Mouse (Mus musculus): ENCODE data around the gene Opn4. TPM values are rescaled to one million over a fixed set of nuclear protein-coding genes. Genes with fewer than 3 reads are reported as not detected.

Gene Opn4
- total RNA-seq, 4 experiments from 2014 or later, result 1.7 to 2.5 (median 2.4) TPM

DNA sequence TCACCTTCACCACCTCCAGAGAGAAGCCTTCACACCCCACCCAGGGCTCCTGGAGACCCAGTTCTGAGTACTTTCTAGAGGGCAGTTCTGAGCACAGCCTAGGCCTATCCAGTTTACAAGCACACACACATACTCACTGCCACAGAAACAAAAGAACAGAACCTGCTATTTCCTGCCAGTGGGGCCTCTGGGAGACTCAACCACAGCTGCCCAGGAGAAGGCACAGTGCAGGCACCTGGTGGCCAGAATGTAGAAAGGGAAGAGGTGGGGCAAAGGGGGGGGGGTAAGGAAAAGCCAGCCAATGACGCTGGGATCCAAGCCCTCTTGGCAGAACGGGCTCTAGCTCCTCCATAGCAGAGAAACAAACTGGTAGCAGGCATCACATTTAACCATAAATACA is 37.5 kb downstream of the Opn4 start:
- no peak for DNase-seq (ENCODE audit: low spot score)

DNA sequence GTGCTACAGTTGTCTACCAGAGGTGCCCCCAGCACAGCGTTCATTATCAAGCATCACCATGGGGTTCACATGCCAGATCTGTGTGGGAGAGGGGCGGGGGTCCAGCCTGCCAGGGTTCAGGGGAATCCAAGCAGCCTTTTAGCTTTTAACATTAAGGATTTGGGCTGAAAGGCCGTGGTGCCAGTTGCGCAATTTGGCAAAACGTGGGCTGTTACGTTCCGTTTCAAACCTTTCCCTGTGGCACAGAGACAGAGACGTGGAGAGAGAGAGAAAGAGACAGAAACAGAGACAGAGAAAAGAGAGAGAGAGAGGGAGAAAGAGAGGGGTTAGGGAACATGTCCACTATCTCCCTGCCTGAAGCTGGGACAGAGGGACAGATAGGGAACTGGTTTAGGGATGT is 38.3 kb downstream of the Opn4 start:
- no peak for DNase-seq (ENCODE audit: low spot score)

DNA sequence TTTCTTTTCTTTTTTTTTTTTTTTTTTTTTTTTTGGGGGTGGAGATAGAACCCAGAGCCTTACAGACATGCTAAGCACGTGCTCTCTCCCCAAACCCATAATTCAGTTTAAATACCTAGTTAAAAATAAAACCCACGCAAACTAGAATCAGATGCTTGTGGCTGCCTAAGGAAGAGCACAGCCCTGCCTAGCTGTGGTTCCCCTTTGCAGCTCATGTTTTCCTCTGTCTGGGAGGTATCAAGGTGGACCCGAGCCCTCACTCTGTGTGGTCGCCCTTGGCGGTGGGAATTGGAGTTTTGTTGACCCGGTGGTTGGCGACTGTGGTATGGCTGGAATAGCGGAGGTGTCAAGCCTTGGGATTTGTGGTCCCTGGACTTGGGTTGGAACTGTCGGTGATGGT is 41.0 kb downstream of the Opn4 start:
- no peak for DNase-seq (ENCODE audit: low spot score)

DNA sequence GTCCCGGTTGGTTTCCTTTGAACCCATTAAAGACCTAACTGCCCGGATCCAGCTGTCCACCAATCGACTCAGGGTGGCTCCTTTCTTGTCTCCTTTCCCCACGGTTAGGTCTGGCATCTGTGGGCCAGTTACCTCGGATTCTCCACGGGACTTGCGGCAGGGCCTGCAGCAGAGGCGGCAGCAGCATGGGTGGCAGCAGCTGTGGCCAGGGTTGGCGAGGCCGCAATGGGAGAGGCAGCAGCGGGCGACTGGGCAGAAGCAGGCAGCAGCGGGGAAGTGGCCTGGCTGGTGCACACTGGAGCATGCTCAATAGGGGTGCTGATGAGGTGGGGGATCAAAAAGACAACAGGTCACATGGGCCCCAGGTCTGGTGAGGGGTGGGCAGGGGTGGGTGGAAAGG is 44.7 kb downstream of the Opn4 start:
- no peak for DNase-seq (ENCODE audit: low spot score)

DNA sequence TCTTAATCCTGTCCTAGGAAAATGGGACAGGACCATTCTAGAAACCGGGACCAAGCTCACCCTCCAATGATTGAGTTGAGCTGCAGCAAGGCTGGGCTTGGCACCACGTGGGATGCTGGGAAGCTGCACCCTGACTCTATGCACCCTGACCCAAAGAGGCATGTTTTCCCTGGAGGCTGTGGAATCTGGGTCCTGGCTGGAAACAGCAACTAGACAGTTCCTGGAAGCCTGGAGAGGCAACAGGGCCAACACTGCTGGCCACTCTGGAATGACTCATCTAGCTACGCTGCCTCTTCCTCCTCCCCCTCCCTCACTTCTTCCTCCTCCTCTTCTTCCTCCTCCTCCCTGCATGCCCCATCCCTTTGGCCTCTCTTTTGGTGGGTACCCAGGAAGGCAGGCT is 45.9 kb downstream of the Opn4 start:
- no peak for DNase-seq (ENCODE audit: low spot score)

DNA sequence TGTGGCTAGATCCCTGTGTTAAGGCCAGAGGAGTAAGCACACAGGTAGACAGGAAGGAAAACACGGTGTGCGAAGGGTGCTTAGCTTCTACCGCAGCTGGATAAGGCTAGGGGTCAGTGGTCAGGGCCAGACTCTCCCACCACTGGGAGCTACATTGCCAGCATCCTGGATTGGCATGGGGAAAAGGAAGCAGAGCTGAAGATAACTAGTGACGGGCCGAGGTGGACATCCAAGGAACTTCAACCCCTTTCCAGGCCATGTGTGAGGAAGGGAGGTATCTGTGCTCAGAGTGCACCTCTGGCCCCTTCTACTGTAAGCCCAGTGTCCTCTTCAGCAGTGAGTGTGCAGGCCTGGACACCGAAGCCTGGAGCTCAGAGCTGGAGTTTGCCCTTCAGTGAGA is 46.5 kb downstream of the Opn4 start:
- no peak for DNase-seq (ENCODE audit: low spot score)

DNA sequence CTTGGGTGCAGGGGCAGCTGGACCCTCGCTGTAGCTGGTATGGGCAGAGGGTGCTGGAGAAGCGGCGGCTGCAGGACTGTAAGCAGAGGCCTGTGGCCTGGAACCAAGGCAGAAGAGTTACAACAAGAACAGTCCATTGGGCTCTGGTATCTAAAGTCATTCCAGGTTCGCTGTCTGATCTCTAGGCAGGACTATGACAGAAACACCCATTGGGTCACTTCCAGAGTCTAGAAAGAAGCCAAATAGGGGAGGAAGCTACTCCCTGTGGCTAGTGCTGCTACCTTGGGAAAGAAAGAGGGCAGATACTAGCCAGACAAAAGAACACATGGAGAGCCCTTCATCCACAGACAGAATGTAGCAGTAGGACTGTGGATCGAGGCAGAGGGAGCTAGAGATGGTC is 47.7 kb downstream of the Opn4 start:
- no peak for DNase-seq (ENCODE audit: low spot score)

DNA sequence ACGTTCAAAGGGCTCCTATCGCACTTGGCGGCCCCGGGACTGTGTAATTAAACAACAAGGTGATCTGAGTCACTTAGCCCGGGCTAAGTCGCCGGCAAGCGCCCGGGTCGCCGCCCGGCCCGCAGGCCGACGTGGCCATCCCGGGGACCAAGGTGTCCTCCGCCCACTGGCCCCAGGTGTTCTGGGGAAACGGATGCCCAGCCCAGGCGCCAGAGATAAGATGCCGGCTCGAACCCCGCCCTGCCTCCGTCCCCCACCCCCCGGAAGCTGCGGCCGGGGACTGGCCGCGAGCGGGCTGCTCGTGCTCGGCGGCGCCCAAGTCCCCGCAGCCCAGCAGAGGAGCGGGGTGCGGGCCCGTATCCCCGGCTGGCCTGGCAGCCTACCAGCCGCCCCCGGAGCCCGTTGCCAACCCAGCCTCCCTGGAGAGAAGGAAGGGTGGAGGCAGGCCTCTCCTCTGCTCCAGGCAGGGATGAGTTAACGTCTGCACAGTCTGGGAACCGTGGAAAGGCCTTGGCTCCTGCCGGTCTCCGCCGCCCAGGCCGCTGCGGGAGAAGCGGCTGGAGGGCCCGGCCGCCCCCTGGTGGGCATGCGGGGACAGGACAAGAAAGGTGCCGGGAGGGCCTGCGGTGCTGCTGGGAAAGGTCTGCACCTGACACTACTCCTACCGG is 50.8 kb downstream of the Opn4 start:
- peak; percentile 74 for DNase-seq (ENCODE audit: low spot score)

DNA sequence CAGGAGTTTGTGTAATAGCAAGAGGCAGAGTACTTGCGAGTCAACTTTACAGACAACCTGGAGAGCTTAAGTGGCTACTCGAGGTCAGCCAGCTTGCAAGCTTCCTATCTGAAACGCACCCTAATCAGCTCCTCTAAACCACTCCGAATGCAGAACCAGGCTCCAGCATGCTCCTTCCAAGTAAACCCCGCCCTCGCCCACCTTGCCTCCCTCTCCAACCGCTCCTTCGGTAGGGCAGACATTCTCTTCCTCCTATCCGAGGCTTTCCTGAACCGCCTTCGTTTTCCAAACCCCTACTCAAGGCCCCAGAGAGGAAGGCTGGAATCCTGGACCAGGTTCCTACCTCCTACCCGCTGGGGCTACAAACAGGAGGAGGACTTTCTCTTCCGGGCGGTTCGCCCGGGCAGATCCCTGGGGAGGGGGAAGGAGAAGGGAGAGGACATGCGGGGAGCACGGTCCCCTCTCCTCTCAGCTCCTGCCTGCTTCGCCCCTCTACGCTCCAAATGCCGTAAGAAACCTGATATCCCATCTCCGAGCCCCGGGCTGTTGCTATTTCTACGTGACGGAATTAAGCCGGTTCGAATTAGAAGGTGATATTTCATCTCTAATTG is 51.4 kb downstream of the Opn4 start:
- DNase-seq (ENCODE audit: low spot score), result peak; percentile 47

DNA sequence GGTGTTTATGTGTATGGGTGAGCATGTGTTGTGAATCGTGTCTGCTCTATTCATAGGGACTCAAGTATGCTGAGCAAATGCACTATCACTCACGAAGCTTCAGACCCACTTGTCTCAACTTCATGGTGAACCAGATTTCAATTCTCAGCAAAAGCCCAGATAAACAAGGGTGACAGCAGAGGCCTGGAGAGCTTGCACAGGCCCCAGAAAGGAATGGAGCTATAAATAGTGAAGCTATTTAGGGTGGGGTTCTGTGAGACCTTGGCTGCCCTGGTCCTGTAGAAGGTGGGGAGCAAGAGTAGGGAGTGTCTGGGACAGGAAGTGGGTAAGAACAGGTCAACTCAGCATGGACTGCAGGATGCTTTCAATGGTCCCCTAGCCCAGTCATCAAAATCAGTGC is 55.4 kb downstream of the Opn4 start:
- no peak for DNase-seq (ENCODE audit: low spot score)

DNA sequence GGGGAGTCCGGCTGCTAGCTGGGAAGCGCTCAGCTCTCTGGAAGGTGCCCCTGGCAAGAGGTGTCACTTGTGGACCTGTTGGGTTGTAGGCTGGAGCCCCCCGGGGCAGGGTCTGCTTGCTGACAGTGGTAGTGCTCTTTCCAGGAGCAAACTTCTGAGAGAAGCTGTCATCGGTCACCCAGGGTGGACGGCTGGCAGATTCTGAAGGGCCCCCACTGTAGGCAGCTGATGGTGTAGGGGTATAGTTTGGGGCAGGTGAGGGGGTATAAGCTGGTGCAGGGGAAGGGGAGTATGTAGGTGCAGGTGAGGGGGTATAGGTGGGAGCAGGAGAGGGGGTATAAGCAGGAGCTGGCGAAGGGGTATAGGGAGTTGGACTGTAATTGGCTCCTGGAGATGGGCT is 55.9 kb downstream of the Opn4 start:
- DNase-seq (ENCODE audit: low spot score), result no peak

DNA sequence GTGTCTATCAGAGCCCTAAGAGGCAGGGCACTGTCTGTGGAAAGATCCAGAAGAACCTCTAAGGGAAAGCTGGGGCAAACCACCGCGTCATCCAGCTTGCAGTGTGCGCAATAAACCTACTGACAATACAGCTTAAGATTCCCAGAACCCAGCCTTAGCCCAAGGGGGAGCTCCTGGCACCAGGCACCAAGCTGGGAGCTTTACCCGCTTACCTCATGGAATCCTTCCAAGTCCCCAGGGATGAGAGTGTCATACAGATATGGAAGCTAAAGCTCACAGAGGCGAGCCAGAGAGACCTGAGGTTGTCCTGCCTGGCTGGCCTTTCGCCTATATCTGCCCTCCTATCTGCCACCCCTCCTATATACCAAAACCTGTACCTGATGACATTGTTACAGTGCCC is 56.3 kb downstream of the Opn4 start:
- no peak for DNase-seq (ENCODE audit: low spot score)

DNA sequence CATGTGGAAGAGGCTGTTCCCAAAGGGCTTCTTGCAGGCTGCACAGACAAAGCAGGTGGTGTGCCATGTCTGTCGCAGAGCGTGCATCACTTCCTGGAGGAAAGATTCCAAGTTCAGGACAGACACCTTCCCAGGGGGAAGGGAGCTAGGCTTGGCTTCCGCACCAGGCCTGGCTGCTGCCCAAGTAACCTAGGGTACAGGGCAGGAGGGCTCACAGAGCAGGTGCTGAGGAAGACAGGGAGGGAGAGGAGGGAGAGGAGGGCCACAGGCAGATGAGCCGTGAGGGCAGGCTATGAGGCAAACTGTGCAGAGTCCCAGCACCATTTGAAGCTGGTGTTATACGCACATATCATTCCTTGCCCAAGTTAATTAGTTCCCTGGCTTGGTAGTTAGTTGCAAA is 58.0 kb downstream of the Opn4 start:
- no peak for DNase-seq (ENCODE audit: low spot score)

DNA sequence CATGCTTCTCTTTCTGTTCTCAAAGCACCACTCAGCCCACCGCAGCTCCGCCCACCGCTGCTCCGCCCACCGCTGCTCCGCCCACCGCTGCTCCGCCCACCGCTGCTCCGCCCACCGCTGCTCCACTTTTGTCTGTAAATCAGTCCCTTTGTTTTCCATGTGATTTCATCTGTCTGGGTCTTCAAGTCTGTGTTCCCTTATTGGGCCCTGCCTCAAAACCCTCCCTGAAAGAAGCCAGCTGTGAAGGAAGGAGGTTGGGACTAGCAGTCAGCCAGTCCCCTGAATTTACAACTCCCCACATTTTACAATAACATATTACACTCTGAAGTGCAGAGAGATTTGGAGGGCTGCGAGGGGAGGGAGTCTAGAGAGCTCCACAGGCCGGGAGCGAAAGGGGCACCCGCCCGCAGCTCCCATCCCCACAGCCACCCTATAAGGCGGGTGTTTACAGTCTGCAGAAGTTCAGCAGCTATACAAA is 59.2 kb downstream of the Opn4 start:
- peak; percentile 62 for DNase-seq (ENCODE audit: low spot score)

Other genes starting within 250 kb of the Opn4 start
- gene Fam25c, start 244.7 kb downstream of the Opn4 start, total RNA-seq (2022), result not detected
- gene Sncg, start 225.4 kb downstream of the Opn4 start, total RNA-seq (2022), result 10 to 100 TPM; 12.6 to 19.4 (median 15.2) TPM
- gene Mmrn2, start 224.7 kb downstream of the Opn4 start, total RNA-seq (2022), result 10 to 100 TPM; 36.6 to 47.3 (median 43.5) TPM
- gene Bmpr1a, start 96.8 kb downstream of the Opn4 start, total RNA-seq (2022), result 10 to 100 TPM; 55.7 to 68.2 (median 59.4) TPM
- not detected for gene 9230112D13Rik, start 77.3 kb downstream of the Opn4 start, total RNA-seq (2022)
- 1,000 to 10,000 TPM; 1,077 to 1,246 (median 1,126) TPM for gene Ldb3, start 11.5 kb downstream of the Opn4 start, total RNA-seq (2022)
- gene Wapl, start 73.8 kb upstream of the Opn4 start, total RNA-seq (2022), result 10 to 100 TPM; 36.1 to 39.1 (median 37.7) TPM
- gene Grid1, start 220.0 kb upstream of the Opn4 start, total RNA-seq (2022), result under 1 TPM in 1 of 4 experiments, not detected in 3; 0.22 TPM